Mouse (Mus musculus) G1E (cell line): ENCODE measurements around the gene 1500009L16Rik. TPM values are rescaled to one million over a fixed set of nuclear protein-coding genes. Genes with fewer than 3 reads are reported as not detected.

Source experiments
- ATAC-seq: 2 replicates; pipeline ENCODE4 v1.8.0; 2016; ENCODE audit warnings: mild to moderate bottlenecking; ENCODE audit not compliant: insufficient number of reproducible peaks, poor library complexity, low FRiP score, severe bottlenecking; ENCODE audit errors: extremely low read depth
- DNase-seq: peaks from one replicate; pipeline ENCODE4 v3.0.0; 2012; ENCODE audit warnings: low spot score
- H3K27me3 ChIP-seq: 2 replicates; pipeline ENCODE4 v1.6.1; 2012; ENCODE audit warnings: mild to moderate bottlenecking, low read length, inconsistent platforms; ENCODE audit not compliant: insufficient read depth
- H3K36me3 ChIP-seq: replicated peaks from 2 replicates; pipeline ENCODE3; 2012; ENCODE audit warnings: mild to moderate bottlenecking, inconsistent platforms
- H3K4me1 ChIP-seq: 2 replicates; pipeline ENCODE4 v1.6.1; 2012; ENCODE audit warnings: low read depth, low read length, inconsistent platforms, mixed read lengths; ENCODE audit not compliant: insufficient read depth
- H3K4me3 ChIP-seq: 2 replicates; pipeline ENCODE4 v1.5.1; 2012; ENCODE audit warnings: low read depth, mild to moderate bottlenecking, inconsistent platforms, low read length, moderate library complexity, mixed read lengths
- H3K9me3 ChIP-seq: replicated peaks from 2 replicates; pipeline ENCODE4 v1.6.1; 2012; ENCODE audit warnings: inconsistent platforms
- CTCF ChIP-seq: IDR thresholded peaks from 2 replicates; pipeline ENCODE4 v1.5.1; 2012; ENCODE audit warnings: low read depth, low read length, inconsistent platforms, mixed read lengths
- GATA1 ChIP-seq: IDR thresholded peaks from 2 replicates; pipeline ENCODE4 v1.6.1; 2012; ENCODE audit warnings: borderline replicate concordance, low read length, inconsistent platforms, mixed read lengths
- GATA2 ChIP-seq: IDR thresholded peaks from 2 replicates; pipeline ENCODE4 v1.6.1; 2012; ENCODE audit warnings: low read depth, low read length, inconsistent platforms, borderline replicate concordance
- POLR2AphosphoS5 ChIP-seq: IDR thresholded peaks from 2 replicates; pipeline ENCODE4 v1.6.1; 2012; ENCODE audit warnings: low read depth, low read length, inconsistent platforms; ENCODE audit not compliant: insufficient replicate concordance
- TAL1 ChIP-seq: conservative IDR thresholded peaks from 2 replicates; pipeline ENCODE4 v1.6.1; 2012; ENCODE audit warnings: low read depth, low read length, inconsistent platforms, mixed read lengths
- polyA plus RNA-seq: library from polyadenylated mRNA; stranded (reverse); fragments of >175 nt; gene quantifications from 2 replicates; pipeline ENCODE4 v1.2.3, GENCODE M21; 2012
- total RNA-seq, 2 experiments: library from RNA; stranded (forward) in 1 of 2; stranded (reverse) in 1 of 2; fragments of 200-1000 nt in 1 of 2; fragments of >200 nt in 1 of 2; fragmentation: Nextera tagmentation in 1 of 2; gene quantifications; 2 replicates each; pipeline ENCODE4 v1.2.3; 2014 to 2017

1500009L16Rik gene
- total and polyA plus RNA-seq, 3 experiments, result 0.22 TPM; not detected in 2

- Histone ChIP-seq H3K27me3 (no peaks in the 10 kb centered on the region), H3K4me3 (no peak overlapping the region), H3K36me3 (no peaks in the 10 kb centered on the region), H3K4me1 (no peaks in the 10 kb centered on the region), H3K9me3 (peaks cover 24% of the 10 kb centered on the region)
- DNase-seq (no peak), ATAC-seq (no peak)
- no peak for TF ChIP-seq GATA1
- TF ChIP-seq CTCF, result no peak
- TF ChIP-seq POLR2AphosphoS5, result no peak
- no peak for TF ChIP-seq GATA2
- TF ChIP-seq TAL1, result no peak
These were observed 72.4 kb downstream of the 1500009L16Rik start for GRCm38 (mm10) chr10:83795088-83795487.

DNA sequence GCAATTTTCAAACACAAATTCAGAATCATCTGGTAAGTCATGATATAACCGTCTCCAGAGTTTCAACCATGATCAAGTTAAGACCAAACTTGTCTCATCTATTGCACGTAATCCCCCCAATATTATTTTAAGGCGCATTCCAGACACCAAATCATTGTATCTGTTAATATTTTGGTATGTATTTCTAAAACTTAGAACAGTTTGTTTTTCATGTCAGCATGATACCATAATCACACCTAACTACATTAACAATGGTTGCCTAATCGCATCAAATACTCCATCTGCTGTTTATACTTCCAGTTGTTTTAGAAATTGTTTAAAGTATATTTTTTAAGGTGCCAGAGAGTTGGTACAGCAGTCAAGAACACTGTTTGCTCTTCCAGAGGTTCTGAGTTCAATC, 72.8 kb downstream of the 1500009L16Rik start:
- no peak for ATAC-seq
- no peaks in the 10 kb centered on the region for H3K27me3 ChIP-seq

GRCm38 (mm10) chr10:83804021-83804420, 81.4 kb downstream of the 1500009L16Rik start:
- TF ChIP-seq GATA2 (no peak), POLR2AphosphoS5 (no peak), GATA1 (no peak), CTCF (no peak), TAL1 (no peak)
- Histone ChIP-seq H3K36me3 (no peaks in the 10 kb centered on the region), H3K4me1 (no peaks in the 10 kb centered on the region), H3K4me3 (no peak overlapping the region), H3K27me3 (no peaks in the 10 kb centered on the region), H3K9me3 (peaks cover 39% of the 10 kb centered on the region)
- DNase-seq (no peak), ATAC-seq (no peak)

More for the DNA sequence above, 72.8 kb downstream of the 1500009L16Rik start:
- no peak for TF ChIP-seq GATA1
- H3K4me1 ChIP-seq, result no peaks in the 10 kb centered on the region
- peaks cover 24% of the 10 kb centered on the region for H3K9me3 ChIP-seq
- no peaks in the 10 kb centered on the region for H3K36me3 ChIP-seq
- no peak overlapping the region for H3K4me3 ChIP-seq
- no peak for DNase-seq

DNA sequence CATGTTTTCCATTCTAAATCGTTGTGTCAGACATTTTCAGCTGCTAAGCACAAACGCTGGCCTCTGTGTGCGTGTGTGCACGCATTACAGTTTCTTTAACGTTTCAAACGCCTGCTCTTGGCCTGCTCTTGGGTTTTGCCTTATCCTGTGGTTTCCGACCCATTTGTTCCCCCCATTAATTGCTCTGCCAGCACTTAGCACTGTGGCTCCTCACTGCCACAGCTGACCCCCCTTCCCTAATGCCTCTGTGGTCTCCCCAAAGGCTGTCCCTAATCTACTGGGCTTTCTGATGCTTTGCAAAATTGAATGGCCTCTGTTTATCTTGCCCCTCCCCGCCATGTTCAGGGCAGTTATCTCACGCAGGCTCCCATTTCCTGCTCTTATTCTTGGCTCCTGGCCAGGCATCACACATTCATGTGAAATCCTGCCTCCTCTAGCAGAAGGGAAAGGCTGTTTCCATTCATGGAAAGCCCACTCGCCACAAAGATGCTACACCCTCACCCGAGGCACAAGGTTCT, 82.6 kb downstream of the 1500009L16Rik start:
- no peak for ATAC-seq
- no peak for DNase-seq
- no peak for TF ChIP-seq CTCF
- TF ChIP-seq GATA1, result no peak
- no peak for TF ChIP-seq TAL1
- no peak for TF ChIP-seq POLR2AphosphoS5
- TF ChIP-seq GATA2, result no peak
- Histone ChIP-seq H3K27me3 (no peaks in the 10 kb centered on the region), H3K4me1 (no peaks in the 10 kb centered on the region), H3K36me3 (no peaks in the 10 kb centered on the region), H3K4me3 (no peak overlapping the region), H3K9me3 (peaks cover 39% of the 10 kb centered on the region)

DNA sequence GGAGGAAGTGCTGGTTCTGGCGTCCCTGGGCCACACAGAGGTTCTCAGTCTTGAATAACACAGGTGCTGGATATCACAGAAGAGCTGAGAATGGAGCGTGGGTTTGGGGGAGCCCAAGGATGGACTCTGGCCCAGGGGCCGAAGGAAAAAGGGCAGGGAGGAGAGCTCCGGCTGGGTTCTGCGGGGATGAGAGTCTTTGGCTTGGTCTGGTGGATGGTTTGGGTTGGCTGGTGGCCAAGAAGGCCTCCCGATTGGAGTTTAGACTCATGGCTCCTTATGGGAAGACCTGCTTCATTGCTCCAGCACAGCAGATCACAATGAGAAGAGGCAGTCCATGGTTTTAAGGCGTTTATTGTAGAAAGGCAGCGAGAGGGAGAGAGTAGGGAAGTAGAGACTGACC, 84.6 kb downstream of the 1500009L16Rik start:
- TF ChIP-seq POLR2AphosphoS5 (no peak), TAL1 (no peak), CTCF (no peak), GATA1 (no peak), GATA2 (no peak)
- no peak for ATAC-seq
- no peaks in the 10 kb centered on the region for H3K36me3 ChIP-seq
- H3K4me1 ChIP-seq, result no peaks in the 10 kb centered on the region
- H3K4me3 ChIP-seq, result no peak overlapping the region
- peaks cover 46% of the 10 kb centered on the region for H3K9me3 ChIP-seq
- DNase-seq, result no peak
- H3K27me3 ChIP-seq, result no peaks in the 10 kb centered on the region

Other genes with a start within 250 kb of the 1500009L16Rik start
- gene Aldh1l2, start 188.7 kb upstream of the 1500009L16Rik start, total RNA-seq (2014; fragmentation: Nextera tagmentation), result not detected in 2 replicates
- gene Aldh1l2, start 188.7 kb upstream of the 1500009L16Rik start, total RNA-seq (2017), result under 0.01 and 0.27 TPM in 2 replicates
- gene Aldh1l2, start 188.7 kb upstream of the 1500009L16Rik start, polyA plus RNA-seq, result not detected in 2 replicates
- gene Washc4, start 179.1 kb upstream of the 1500009L16Rik start, total RNA-seq (2014; fragmentation: Nextera tagmentation), result 46.0 and 48.3 TPM in 2 replicates
- 57.4 and 61.5 TPM in 2 replicates for gene Washc4, start 179.1 kb upstream of the 1500009L16Rik start, total RNA-seq (2017)
- 1.5 and 2.3 TPM in 2 replicates for gene Washc4, start 179.1 kb upstream of the 1500009L16Rik start, polyA plus RNA-seq
- 11.1 and 12.0 TPM in 2 replicates for gene Appl2, start 74.1 kb upstream of the 1500009L16Rik start, total RNA-seq (2014; fragmentation: Nextera tagmentation)
- gene Appl2, start 74.1 kb upstream of the 1500009L16Rik start, total RNA-seq (2017), result 14.2 and 15.7 TPM in 2 replicates
- gene Appl2, start 74.1 kb upstream of the 1500009L16Rik start, polyA plus RNA-seq, result 23.3 and 26.3 TPM in 2 replicates